Mouse (Mus musculus): ENCODE data around the gene Cebpb.

- TF ChIP-seq CTCF (IDR thresholded peaks at IDR 0.05; ENCODE audit: low read depth, low read length) = no peak
- no peak for TF ChIP-seq POLR2A (IDR thresholded peaks at IDR 0.05; ENCODE audit: borderline replicate concordance, low read depth, low read length)
These were observed 26.0 kb upstream of the Cebpb start for GRCm38 (mm10) chr2:167662713-167663112.
